Mouse (Mus musculus): ENCODE data around the gene Marveld1.

GRCm38 (mm10) chr19:42124684-42125083, 22.5 kb upstream of the Marveld1 start:
- no peak for TF ChIP-seq CTCF (IDR thresholded peaks at IDR 0.05 in 2 of 3, conservative IDR thresholded peaks at IDR 0.05 in 1 of 3; ENCODE audit: control insufficient read depth in 1 of 3, insufficient read depth in 1 of 3, low read depth in 2 of 3, low read length in 3 of 3, poor library complexity in 1 of 3, severe bottlenecking in 1 of 3)
- TF ChIP-seq CHD2 (IDR thresholded peaks at IDR 0.05; ENCODE audit: low read length), result no peak
- no peak for TF ChIP-seq GATA1 (IDR thresholded peaks at IDR 0.05; ENCODE audit: low read depth, low read length)
- TF ChIP-seq UBTF (IDR thresholded peaks at IDR 0.05; ENCODE audit: borderline replicate concordance, insufficient read depth, low read depth, low read length), result no peak
- no peak for TF ChIP-seq ZC3H11A (IDR thresholded peaks at IDR 0.05; ENCODE audit: low read depth, low read length)
- no peak for TF ChIP-seq HCFC1 (IDR thresholded peaks at IDR 0.05; ENCODE audit: low read depth, low read length)
- no peak for TF ChIP-seq NRF1 (IDR thresholded peaks at IDR 0.05; ENCODE audit: insufficient read depth, low read depth, low read length, poor library complexity, severe bottlenecking)
- no peak for TF ChIP-seq POLR2AphosphoS2 (IDR thresholded peaks at IDR 0.05; ENCODE audit: low read length)

All from MEL (cell line).